Mouse (Mus musculus) thymus, postnatal 25 days (tissue): Measurements from ENCODE around the gene Lyl1.
A peak's percentile ranks its signal among the peaks of the same experiment; 100 is the strongest.

Experiments
- DNase-seq: peaks from one replicate; pipeline ENCODE4 v3.0.0; 2022

Lyl1 gene

GRCm38 (mm10) chr8:84723571-84723900 is 22.3 kb downstream of the Lyl1 start:
- DNase-seq: peak; percentile 49

- peak; percentile 27 for DNase-seq
These were observed 23.4 kb downstream of the Lyl1 start for GRCm38 (mm10) chr8:84724683-84725082.

DNA sequence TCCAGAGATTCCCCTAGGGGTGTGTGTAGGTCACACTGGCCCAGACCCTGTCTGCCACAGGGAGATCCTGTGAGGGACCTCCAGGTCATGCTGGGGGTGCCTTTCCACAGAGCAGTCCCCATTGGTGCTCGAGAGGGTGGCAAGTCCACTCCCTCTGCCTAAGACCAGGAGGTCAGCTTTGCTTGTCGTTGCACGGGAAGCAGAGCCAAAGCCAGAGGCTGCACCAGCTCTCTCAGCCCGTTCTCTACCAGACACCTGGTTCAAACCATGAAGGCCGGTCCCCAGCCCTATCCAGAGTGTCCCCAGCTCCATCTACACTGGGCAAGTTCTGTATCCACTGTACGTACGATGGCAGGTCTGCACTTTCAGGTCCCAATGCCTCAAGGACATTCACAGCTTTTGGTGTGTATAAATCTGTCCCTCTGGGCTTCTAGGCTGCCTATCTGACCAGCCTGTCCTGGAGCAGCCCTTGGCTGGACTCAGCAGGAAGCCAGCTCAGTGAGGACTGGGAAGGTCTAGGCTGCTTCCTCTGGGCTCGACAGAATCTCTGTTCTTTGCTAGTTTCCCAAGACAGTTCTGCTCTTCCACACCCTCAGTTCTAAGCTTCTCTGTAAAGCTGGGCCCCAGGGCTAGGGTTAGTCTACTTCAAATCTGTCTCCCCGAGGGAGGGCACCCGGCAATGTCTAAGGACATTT is 24.1 kb downstream of the Lyl1 start:
- no peak for DNase-seq

DNA sequence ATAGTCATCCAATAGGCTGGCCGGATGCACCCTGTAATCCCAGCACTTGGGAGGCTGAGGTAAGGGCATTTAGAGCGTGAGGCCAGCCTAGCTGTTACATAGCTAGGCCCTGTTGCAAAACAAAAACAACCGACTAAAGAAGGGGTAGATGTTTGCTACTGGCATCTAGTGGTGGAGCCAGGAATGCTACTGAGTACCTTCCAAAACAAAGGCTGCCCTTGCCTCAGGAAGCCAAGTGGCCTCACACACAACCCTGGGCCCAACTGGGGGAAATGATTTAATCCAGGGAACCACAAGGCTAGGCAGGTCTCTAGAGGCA is 24.6 kb downstream of the Lyl1 start:
- DNase-seq: no peak

- DNase-seq: no peak
These were observed 27.2 kb downstream of the Lyl1 start for GRCm38 (mm10) chr8:84728474-84728873.

DNA sequence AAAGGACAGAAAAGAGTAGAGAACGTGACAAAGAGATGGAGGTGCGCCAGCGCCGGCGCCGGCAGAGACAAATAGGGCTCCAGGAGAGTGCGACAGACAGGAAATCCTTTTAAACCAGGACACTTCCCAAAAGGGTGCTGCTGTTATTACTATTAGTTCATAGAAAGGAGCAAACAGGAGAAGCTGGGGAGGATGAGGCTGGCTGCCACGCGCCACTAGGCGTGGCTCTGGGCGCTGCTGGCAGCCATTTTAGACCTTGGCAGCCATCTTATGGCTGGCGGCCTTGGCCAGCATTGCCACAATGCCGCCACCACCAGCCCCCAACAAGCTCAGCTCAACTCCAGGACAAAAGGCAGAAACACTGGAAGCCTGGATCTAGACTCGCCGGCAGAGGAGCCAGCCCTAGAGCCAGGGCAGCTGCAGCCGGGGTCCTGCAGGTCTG is 28.7 kb downstream of the Lyl1 start:
- no peak for DNase-seq

DNA sequence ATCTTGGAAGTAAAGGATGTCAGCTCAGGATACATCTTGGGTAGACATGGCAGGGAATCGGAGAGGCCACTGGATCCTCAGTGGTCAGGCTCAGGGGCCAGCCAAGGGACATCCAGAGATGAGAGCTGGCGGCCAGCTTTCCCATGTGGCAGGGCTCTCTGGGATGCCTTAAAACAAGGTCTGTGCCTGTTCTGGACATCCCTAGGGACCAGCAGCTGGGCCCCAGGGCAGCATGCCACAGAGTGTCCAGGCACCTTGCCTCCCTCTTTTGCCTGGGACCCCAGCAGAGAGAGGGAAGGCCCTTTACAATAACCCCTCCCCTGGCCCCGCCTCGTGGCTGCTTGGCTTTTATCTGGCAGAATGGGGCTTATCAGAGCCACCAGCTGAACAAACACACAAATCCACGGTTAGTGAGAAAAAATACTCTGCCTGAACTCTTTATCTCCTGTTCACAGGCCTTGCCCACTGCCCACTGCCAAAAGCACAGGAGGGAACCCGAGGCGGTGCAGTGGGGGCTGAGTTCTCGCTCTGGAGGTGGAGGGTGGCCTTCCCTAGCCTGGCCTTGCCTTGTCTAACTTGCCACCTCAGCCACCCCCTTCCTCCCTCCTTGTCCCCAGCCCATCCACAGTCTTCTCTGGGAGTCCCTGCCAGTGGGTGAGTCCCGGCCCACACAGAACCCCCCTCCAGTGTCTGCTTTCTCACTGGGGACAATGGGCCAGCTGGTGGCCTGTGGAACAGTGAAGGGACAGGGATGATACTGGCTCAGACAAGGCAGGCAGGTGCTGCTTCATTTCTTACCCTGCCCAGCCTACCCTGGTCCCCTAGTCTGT is 29.5 kb downstream of the Lyl1 start:
- no peak for DNase-seq

DNA sequence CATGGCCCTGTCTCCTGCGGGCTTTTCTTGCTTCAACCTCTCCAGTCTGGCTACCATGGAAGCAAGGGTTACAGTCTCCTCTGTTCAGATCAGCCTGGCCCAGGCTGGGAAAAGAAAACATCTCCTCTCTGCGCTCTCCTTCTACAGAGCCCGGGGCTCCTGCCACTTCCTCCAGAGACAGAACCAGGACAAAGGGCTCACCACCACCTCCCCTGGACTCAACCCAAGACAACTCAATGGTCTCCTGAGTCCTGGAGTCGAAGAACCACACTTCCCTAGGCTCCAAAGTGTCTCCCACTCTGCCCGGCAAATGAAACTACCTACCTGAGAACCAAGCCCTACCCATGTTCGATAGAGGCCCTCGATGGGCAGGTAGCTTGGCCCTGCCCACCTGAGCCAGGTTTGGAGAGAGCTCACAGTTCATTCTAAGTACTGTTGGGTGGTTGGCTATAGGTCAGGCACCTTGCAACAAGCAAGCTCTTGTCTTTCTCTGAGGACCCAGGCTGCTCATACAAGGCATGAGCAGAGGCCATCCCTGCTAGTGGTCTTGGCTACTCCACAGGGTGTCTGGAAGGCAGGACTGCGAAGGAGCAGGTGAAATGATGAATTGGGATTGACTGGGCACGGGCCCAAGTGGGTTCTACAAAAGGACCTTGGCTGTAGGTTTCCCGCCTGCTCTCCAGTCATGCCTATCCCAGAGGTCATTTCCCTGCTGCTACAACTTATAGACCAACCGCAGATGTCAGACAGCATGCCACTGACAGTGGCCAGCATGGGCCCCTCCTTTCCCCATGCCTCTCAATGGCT is 30.3 kb downstream of the Lyl1 start:
- DNase-seq: no peak

DNA sequence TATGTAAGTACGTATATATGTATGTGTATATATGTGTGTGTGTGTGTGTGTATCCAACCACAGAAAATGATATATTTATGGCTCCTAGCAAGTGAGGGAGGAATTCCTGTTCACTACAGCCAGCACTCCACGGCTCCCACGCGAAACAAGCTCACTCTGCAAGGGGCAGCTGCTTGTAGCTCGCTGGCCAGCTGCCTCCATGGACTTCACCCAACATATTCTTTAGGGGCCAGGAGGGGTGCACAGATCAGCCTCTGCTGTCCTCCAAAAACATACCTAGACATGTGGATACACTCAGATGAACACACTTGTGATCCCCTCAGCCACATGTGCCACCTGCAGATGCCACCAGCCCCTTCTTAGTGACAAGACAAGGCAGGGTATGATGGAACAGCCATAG is 31.3 kb downstream of the Lyl1 start:
- DNase-seq: no peak

- no peak for DNase-seq
These were observed 31.7 kb downstream of the Lyl1 start for GRCm38 (mm10) chr8:84732996-84733395.

- no peak for DNase-seq
These were observed 32.7 kb downstream of the Lyl1 start for GRCm38 (mm10) chr8:84733959-84734358.

DNA sequence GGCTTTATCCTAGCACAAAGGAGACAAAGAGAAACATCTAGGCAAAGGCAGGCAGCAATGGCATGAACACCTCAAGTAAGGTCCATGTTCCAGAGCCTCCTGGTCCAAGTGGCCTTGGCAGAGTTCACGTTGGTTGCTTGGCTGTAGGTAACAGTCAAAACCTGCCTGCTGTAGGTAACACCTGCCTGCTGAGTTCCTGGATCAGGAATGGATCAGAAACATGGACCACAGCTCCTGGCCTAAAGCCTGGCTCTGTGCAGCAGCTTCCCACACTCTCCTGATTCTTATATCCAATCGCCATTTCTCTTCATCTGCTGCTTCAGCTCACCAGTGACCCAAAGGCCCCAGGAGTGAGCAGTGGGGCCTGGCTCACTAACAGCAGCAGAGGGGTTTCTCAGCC is 33.4 kb downstream of the Lyl1 start:
- no peak for DNase-seq

DNA sequence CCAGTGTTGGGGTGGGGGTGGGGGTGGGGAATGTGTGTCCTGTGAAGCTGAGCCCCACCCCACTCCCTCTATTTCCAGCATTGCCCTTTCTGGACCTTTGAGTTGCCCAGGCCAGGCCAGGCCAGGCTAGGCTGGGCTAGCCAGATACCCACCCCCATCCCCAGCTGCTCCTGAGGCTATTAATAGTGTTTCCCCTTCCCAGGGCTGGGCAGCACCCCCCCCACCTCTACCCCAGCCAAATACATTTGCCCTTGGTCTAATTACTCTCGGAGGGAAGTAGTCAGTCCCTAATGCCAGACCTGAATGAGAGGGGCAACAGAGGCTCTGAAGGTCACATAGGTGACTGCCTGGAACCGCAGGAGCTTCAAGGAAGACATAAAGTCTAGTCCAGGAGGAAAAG is 34.3 kb downstream of the Lyl1 start:
- no peak for DNase-seq

GRCm38 (mm10) chr8:84736521-84736920 is 35.3 kb downstream of the Lyl1 start:
- no peak for DNase-seq

DNA sequence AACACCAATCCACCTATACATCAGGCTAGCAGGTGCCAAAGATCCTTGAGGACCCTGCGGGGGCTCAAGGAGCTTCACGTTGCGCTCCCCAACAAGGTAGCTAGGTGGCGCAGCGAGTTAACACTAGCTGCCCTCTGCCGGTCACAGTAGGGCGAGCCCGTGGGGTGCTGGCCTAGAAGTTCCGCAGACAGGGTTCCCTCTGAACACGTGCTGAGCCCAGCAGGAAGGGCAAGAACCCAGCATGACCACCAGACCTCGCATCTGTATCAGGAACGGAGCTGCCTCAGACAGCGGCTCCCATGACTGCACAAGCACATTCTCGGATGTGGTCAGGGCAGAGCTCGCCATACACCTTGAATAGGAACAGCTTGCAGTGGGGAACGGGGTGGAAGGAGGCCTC is 36.4 kb downstream of the Lyl1 start:
- peak; percentile 84 for DNase-seq

DNA sequence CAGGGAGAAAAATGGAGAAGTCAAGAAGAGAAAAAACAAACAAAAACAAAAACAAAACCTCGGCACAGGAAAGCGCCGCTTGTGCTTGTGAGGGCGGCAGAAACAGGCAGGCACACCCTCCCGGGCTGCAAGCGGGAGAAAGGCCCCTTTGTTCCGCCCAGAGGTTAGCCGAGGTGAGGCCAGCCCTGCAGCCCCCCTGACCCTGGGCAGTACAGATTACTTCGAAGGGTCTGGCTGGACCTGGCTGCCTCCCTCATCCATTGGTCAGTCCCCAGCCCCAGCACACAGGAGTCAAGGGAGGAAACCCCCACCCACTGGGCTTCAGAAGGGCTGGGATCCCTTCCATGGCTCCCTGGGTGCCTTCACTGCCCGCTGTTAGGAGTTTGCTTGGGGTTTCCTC is 37.0 kb downstream of the Lyl1 start:
- DNase-seq: no peak

- no peak for DNase-seq
These were observed 37.6 kb downstream of the Lyl1 start for GRCm38 (mm10) chr8:84738715-84739400.

GRCm38 (mm10) chr8:84739401-84739742 is 38.1 kb downstream of the Lyl1 start:
- DNase-seq: no peak

DNA sequence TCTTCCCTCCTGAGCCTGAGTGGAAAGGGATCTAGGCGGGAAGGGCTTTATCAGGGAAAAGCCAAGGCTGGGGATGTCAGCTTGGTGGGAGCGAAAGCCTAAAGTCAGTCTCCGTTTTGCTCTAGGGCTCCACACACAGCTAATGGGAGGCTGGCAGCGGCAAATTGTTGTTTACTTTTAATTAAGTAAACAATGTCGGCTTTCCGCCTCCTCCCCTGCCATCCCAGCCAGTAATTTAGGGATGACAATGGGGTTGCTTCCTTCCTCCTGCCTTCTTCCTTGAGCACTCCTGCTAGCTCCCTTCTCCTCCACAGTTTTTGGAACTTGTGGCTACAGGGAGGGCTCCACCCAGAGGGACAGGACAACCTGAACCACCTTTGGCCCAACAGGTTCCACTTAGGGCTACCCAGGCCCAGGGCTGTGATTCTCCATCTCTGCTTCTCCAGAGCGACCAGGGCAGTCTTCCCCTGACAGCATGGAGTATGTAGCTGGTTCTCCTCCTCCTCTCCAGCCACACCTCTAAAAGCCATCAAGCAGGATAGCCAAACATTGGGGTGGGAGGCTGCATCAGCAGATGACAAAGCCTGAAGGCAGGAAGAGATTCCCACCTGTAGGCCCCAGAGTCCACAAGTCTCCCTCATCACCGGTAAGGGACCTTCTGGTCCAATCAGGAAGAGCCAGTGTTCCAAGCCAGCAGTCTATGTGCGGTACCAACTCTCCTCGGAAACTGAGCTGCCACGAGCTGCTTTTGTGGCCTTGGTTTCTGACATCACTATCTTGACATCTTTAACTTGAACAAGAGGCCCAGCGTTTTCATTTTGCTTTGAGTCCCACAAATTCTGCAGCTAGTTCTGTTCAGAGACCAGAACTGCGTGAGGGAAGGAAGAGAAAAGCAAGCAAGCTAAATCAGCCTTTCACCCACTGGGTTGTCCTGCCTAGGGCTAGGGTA is 39.9 kb downstream of the Lyl1 start:
- DNase-seq: no peak

DNA sequence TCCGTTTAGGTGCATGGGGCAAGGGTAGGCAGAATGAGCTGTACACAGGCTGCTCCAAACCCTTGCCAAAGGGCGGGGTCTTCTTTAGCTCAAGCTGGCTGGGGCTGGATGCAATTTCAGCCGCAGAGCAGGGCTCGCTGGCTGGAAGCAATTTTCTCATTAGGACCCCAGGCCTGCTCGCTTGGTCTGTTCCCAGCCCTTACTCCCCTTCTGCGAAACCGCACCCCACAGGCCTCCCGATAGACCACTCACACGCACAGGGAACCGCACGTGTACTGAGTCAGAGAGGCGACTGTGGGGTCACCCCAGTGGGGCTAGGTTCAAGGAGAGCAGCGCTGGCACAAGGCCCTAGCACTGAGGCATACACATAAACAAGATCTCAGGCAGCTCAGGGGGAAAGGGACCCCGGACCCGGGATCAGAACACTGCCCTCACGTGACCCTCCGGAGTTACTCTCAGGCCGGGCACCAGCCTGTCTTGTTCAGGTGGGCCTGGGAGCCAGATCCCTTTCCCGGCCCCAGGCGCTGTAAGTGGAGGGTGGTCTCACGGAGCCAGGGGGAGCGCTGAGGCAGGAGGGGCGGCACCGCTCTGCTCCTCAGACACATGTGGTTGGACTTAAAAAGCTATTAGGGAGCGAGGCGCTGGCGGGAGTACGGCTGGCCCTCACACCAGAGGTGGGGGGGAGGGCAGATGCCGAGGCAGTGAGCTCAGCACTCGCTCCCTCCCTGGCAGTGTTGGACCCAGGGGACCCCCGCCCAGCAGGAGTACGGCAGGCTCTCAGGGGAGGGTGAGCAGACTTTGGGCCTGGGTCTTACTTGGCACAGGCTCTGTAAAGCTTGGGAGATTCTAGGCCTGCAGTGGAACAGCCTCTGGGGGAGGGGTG is 41.2 kb downstream of the Lyl1 start:
- DNase-seq: no peak

DNA sequence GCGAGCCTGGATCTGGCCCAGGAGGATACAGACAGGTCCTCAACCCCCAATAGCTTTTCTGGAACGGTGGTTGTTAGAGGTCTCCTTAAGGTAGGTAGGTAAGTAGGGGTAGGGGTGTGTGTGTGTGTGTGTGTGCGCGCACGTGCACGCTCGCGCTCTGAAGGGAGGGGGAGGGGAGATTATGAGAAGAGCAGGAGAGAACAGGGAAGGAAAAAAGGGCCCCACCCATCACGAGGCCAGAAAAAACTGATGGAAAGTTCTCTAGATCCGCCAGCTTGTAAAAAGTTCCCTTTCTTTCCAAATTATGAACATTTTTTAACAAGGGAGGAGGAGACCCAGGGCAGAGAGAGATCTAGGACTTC is 41.8 kb downstream of the Lyl1 start:
- no peak for DNase-seq
